Mouse (Mus musculus): ENCODE data around the gene Slc38a1.

The Slc38a1 gene

DNA sequence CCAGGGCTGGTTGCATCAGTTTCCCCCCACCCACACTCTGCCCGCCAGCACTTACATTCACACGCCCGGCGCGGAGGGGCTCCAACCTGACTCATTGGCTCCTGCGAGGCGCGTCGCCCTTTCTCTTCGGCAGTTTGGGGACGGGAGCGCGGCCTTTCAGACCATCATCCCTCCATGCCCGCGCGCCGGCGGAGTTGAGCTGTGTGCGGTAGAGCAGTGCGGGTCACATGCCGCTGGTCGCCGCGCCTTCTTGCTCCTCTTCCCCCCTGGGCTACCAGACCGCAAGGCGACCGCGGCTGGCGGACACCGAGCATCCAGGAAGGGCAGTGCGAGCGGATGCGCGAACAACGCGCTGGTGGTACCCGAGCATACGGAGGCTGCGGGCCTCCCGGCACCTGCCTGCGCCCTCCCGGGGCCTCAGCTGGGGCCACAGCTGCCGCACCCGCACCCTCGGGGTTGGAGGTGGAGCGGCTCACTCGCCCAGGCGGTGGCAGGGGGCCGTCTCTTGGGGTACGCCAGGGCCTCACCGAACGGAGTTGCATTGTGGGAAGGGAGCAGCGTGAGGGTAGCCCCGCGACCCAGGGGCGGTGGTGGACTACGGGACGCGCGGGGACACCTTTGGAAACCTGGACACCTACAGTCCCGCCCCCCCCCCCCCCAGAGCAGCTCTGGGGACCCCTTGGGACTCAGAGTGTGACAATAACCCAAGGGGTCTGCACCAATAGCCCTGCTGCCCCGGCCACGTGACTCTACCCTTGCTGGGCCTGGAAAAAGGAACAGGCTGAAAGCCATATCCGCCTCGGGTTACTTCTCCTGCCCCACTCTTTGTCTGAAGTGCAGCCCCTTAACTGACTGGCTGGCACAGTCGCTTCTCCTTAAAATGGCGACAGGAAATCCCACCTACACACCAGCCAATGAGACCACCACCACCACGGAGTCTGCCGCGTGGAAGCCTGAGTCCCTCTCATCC is at the start of gene Slc38a1:
TSS of gene Slc38a1 (minus strand) at position 478 of the 970 bp plus-strand sequence.
- peak; percentile 75 for DNase-seq (ENCODE audit: low read depth, low spot score)

DNA sequence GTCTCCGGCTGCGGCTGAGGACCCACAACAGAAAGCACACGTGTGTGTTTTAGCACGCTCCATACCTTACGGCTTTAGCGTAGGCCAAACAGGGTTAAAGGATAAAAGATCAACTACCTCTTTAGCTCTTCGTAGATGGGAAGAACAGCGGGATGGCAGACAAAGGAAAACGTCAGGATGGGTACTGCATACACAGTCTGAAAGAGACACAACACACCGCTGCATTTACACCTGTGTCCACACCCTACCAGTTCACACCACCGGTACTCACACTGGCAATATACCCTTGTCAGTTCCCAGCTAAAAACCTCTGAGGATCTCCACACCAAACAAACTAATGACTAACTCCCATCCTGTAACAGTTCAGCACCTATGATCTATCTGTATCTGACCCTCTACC is 49.7 kb upstream of the Slc38a1 start:
- DNase-seq (ENCODE audit: low read depth, low spot score): no peak

DNA sequence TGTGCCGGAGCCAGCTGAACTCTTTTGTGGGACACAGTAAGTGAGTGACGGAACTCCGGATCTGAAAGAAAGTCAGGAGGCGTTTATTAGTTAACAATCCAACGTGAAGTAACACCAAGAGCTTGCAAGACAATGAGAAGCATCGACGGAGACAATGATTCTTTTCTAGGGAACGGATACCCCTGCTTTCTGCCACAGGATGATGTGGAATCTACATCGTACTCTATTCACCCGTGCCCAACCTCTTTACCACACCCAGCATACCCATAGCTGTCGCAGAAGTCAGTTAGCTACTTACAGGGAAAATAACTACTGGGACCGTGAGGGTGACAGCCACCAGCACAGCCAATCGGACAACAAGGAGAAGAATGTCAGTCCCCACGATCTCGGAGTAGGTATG is 48.7 kb upstream of the Slc38a1 start:
- DNase-seq (ENCODE audit: low read depth, low spot score): no peak

DNA sequence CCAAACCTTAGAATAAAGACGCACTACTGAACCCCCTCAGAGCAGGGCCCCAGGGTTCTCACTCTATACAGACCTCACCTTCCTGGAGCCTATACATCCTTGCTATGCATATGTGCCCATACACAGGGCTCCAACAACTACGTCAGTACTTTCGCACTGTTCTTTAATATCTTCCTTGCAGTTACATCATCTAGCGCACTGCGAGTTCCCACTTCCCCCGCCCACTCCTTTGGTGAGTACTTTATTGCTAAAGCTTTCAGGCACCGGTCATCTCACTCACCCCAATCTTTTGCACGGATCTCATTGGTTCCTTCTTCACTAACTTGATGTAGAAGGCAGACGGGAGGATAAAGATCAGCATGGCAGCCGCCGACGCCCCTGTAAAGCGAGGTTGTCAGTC is 48.1 kb upstream of the Slc38a1 start:
- DNase-seq (ENCODE audit: low read depth, low spot score): no peak

DNA sequence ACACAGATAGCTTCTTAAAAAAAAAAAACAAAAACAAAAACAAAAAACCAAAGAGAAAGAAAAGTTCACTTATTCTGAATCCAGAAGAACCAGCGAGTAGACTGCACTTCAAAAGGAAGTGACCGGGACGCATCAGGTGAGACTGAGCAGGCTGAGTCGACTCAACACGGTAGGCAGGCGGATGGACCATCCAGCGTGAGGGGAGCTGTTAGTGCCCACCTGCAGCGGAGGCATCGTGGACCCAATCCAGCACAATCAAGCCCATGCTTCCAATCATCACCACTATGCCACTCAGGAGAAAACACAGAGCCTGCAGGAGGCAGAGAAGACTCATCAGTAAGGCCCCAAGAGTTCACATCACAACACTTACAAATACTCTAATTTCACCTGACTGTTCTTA is 47.2 kb upstream of the Slc38a1 start:
- no peak for DNase-seq (ENCODE audit: low read depth, low spot score)

DNA sequence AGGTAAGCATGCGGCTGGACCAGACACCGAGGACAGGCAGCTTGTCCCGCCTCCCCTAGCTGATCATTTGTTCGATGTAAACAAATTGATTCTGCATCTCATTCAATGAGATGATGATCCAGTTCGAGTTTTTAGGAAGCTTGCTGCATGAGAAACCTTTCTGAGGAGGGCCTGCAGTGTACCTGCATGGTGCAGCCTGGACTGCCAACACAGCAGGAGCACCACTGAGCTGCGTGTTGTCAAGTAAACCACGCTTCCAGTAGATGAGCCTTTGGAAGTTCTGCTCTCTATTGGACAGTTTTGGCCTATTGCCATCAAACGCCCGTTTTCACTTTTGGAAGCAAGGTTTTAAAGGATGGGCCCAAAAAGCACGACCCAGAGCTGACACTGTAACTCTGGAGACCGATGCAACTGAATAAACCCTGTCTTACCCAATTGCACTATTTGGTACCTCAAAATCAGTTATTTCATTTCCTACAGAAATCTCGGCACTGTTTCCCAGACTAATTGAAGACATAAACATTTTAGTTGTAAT is 46.1 kb upstream of the Slc38a1 start:
- DNase-seq (ENCODE audit: low read depth, low spot score): no peak

DNA sequence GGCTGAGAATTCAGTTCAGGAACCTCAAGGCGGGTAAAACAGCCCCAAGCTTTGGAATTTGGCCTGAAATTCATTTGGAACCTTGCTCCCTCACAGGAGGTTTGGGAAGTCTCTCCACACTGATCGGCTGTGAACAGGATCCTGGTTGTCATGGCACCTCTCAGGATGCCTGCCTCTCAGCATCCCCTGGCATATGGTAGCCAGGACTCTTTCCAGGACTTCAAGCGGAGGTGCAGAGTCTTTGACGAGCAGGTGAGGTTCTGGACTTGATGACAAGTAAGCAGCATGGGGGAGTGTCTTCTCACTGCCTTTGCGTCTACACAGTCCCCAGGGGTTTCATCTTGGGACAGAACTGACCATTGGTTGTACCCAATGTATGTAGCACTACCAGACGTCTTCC is 45.3 kb upstream of the Slc38a1 start:
- DNase-seq (ENCODE audit: low read depth, low spot score): no peak

DNA sequence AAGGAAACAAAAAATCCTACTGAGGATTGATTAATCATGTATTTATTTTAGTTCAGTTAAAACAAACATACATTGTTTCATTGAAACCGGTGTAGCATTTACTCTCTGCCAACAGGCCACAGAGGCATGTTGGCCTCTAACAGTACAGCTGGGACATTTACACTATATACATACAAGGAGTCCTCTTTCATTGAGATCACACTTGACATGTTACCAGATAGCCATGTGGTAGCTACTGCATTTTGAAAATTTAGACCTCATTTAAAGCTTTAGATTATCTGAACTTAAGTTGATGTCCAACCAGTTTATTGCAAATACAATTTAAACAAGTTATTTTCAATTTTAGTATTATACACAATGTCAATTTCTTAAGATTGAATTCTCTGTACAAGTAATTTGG is 44.7 kb upstream of the Slc38a1 start:
- DNase-seq (ENCODE audit: low read depth, low spot score): no peak

DNA sequence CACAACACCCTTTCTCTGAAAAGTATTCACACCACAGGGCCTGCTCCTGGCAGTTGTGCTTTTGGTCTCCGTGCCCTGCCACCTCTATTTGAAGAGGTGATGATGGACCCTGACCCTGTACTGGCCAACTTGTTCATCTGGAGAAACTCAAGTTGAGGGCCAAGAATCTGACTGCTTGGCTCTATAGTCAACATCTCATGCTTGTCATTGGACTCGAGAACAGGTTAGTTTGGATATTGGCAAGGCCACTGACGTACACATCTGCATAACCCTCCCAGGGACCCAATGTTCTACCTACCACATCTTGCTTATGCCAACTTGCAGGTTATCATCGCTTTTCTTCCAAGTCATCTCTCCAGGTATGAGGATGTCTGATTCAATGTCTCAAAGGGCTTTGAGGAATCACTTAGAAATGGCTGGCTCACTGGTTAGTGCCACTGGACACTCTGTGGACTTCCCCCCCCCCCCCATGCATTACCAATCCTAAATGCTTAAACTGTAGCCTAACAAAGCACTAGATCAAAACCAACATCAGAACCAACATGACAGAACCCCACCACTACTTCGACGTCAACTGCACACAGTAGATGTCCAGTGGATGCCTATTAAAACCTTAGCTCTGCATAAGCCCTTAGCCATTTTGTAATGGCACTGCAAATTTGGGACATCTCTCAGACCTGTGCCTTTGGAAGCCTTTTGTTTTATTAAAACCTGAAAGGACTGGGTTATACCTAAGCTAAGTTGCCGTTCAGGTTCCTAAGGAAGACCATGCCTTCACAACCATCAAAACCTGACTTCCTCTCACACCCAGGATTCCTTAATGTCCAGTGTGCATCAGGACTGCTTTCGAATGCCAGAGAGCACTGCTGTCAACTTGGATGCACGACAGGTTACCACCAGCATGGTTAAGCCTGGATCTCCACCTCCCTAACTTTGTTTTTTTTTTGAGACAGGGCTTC is 43.8 kb upstream of the Slc38a1 start:
- no peak for DNase-seq (ENCODE audit: low read depth, low spot score)

DNA sequence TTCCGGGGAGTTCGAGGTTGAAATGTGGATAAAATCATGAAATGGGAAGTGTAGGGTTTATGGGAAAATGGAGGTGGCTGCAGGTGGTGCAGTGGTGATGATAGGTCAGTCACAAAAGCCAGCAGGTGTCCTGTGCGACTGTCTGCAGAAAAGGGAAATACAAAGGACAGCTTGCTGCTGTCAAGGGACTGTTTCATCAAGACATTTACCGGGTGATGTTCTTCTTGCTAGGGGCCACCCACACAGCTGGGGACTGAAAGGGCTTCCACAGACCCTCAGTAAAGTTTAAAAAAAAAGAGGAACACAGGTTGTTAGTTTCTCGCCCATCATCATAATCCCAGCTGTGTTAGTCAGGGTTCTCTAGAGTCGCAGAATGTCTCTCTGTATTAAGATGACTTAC is 42.6 kb upstream of the Slc38a1 start:
- no peak for DNase-seq (ENCODE audit: low read depth, low spot score)

DNA sequence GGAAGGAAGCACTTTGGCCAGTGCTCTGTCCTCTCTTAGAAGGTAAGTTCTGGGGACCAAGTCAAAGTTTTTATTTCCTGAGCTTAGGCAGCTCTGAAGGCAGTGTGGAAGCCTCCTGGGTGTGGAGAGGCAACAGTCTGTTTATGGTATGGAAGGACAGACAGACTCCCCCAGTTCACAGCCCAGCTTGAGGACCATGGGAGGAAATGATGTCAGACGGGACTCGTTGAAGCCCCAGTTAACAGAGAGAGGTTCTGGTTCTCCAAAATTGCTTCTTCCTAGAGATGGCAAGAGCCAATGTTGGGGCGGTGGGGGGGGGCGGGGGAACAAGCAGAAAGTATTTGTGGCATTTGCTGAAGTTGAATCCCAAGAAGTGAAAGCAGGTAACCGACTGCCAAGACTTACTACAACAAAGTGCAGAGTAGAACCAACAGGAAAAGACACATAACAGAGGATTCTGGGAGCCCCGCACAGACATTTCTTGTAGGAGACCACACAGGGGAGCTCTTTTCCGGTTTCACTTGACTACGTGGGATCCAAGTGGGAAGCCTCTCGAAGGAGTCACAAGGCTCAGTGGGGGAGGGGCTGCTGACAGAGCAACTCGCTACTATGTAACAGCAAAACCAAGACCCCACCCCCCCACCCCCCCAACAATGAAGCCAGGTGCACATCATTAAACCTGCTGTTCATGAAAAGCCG is 41.6 kb upstream of the Slc38a1 start:
- peak; percentile 84 for DNase-seq (ENCODE audit: low read depth, low spot score)

DNA sequence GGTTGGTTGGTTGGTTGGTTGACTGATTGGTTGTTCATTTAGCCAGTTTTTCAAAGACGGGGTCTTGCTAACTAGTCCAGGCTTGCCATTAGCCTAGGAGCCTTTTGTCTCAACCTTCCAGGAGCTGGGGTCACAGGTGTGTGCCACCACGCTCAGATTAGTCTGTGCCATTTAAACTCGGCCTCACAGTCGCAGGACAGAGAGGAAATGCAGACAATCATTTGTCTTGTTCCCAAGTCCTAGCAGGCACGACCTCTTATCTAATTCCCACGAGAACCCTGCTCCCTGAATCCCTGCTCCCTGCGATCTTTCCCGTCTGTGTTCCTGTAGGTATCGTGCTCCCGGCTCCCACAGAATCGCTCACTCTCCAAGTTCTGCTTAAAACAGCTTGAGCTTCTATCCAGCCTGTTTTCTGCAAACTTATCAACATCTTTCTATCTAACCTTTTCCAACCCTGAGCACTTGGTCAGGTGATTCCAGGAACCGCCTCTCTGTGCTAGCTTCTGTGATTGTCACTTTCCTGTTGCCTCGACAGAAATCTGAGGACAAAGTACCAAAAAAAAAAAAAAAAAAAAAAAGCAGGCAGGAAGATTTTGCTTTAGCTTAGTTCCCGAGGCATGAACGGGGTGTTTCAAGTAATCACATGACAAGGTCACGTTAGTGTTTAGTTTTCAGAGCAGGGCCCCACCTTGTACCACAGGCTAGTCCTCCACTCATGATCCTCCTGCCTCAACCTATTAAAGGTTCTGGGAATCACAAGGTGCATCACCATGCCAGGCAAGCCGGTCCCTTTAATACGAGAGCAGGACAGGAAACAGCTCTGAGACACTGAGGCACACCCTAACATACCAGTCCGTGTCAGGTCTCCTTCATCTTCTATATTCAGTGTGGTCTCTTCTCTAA is 36.4 kb upstream of the Slc38a1 start:
- no peak for DNase-seq (ENCODE audit: low read depth, low spot score)

DNA sequence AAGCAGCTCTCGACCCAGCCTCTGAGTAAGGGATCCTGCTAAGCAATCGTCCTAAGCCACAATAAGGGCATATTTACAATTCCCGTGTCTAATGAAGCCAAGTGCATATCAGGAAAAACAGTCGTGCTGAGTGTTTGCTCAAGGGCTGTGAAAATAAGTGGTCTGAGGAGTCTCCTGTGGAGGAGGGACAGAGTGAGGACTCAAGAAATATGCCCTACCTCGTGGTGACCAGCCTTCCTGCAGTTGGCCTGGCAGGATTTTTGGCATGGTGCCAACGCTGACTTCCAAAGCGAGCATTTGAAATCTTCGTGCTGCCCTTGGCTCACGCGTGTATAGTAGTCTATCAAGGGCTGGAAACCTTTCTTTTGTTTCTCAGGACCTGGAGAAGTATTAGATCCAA is 33.8 kb upstream of the Slc38a1 start:
- DNase-seq (ENCODE audit: low read depth, low spot score): no peak

DNA sequence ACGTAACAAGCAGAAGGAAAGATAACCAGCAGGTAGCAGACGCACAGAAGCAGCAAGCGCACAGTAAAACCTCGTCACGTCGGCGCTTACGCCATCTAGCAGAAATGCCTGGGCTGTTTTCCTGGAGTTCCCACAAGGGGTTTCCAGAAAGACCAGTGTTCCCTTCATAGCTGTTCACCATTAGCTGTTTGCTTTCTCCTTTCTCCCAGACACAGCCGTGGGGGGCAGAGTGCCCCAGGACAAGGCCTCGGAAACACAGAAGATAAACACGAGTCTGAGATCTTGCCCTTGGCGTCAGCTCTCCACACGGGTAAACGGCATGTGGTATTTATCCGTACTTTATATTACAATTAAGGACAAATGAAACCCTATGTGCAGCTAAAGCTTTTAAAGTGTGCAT is 33.0 kb upstream of the Slc38a1 start:
- no peak for DNase-seq (ENCODE audit: low read depth, low spot score)

DNA sequence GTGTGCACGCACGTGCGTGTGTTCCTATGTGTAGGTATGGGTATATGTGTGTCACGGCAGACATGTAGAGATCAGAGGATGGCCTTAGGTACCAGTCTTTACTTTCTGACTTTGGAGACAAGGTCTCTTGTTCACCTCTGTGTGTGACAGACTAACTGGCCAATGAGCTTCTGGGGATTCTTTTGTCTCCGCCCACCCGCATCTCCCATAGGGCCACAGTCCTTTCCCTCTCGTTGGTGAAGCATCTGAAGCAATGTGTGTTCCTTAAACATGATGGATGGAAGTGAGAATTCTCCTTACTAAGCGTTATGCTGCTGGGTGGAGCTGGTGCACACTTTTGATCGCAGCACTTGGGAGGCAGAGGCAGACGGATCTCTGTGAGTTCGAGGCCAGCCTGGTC is 32.3 kb upstream of the Slc38a1 start:
- DNase-seq (ENCODE audit: low read depth, low spot score): peak; percentile 64

DNA sequence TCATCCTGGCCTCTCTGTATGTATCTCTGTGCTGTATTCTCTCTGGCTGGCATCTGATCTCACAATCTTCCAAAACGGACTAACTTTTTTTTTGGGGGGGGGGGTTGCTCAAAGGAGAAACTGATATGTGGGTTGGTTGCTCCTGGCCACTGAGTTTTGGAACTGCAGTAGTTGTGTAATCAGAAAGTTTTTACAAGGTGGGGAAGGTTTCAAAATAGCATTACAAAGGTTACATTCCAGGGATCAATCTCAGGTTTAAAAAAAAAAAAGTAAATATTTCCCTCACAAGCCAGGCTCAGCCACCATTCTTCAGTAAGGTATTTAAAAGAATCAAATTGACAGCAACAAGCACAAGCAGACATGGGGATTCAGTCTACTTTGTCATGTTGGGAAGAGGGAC is 31.4 kb upstream of the Slc38a1 start:
- no peak for DNase-seq (ENCODE audit: low read depth, low spot score)

DNA sequence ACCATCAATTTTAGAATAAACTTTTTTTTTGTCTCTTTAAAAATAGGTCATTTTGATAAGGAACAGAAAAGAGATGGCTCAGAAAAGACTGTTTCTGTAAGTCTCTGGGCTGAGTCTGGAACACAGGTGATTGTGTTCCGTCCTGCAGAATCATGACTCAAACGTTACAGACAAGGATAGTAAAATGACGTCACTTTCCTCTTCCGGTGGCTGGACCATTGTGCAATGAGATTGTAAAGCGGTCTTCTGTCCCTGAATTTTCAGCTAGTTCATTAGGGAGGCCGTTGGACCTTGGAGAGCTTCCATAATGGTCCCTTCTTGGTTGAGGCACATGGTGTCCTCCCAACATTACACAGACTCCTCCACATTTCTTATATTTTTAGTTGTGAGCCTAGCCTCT is 27.0 kb upstream of the Slc38a1 start:
- no peak for DNase-seq (ENCODE audit: low read depth, low spot score)

DNA sequence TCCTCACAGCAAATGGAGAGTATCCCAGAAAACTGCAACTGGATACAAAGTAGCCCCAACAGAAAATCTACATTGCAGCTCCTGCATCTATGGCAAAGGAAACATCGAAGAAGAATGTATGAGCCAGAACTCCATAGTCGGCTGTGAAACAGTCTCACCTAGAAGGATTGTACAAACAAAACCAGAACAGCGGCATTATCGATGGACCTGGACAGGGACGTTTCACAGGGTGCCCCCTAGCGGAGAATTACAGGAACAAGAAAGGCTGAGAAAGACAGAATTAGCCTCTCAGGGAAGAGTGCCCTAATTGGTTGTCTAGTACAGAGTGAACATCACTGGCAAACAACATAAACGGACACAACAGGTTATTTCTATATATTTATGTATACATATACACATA is 23.9 kb upstream of the Slc38a1 start:
- DNase-seq (ENCODE audit: low read depth, low spot score): peak; percentile 72

DNA sequence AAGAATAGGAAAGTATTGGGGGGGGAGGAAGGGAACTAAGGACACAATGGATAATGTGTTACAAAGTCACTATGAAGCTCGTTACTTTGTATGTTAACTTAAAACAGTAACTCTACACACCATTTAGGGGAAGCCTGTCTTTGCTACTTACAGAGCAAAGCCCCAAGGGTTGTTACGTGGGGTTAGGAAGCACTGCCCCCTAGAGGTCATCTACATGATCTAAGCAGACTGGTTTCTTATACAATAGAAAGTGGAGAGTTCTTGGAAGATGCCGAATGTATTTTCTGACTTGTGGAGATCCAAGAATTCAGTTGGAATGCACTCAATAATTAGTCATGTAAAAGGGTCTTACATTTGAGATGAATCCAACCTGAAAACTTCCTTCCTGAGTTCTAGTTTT is 23.2 kb upstream of the Slc38a1 start:
- peak; percentile 90 for DNase-seq (ENCODE audit: low read depth, low spot score)

DNA sequence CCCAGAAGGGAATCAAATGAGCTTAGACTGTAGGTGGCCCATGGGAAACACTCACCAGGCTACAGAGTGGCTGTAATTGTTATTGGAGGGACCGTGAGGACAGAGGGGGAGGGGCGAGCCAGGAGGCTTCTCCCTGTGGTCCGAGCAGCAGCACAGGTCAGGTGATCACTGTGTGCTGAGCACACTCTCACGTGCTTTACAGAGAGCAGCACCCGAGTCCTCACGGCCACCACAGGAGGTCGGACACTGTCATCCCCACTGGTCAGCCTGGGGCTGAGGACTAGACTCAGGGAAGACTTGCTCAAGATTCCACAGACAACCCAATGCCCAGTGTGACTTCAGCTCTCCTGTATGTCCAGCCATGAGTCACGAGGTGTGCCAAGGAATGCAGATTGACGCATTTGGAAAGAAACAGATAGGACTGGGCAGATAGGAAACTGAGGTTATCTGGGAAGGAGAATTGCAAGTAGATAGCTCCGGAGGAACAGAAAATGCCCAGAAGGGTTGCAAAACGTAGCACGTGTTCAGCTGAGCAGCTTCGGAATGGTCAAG is 18.0 kb upstream of the Slc38a1 start:
- DNase-seq (ENCODE audit: low read depth, low spot score): no peak

All from ES-CJ7 (cell line).